Mouse (Mus musculus) fat pad, adult 2 months (tissue): ENCODE data around the gene Ap5z1.
A peak's percentile ranks its signal among the peaks of the same experiment; 100 is the strongest.

Experiments used
- DNase-seq: peaks from one replicate; pipeline ENCODE4 v3.0.0-alpha.2; 2011; ENCODE audit warnings: low read depth, low spot score; ENCODE audit errors: extremely low read depth

Gene Ap5z1

DNA sequence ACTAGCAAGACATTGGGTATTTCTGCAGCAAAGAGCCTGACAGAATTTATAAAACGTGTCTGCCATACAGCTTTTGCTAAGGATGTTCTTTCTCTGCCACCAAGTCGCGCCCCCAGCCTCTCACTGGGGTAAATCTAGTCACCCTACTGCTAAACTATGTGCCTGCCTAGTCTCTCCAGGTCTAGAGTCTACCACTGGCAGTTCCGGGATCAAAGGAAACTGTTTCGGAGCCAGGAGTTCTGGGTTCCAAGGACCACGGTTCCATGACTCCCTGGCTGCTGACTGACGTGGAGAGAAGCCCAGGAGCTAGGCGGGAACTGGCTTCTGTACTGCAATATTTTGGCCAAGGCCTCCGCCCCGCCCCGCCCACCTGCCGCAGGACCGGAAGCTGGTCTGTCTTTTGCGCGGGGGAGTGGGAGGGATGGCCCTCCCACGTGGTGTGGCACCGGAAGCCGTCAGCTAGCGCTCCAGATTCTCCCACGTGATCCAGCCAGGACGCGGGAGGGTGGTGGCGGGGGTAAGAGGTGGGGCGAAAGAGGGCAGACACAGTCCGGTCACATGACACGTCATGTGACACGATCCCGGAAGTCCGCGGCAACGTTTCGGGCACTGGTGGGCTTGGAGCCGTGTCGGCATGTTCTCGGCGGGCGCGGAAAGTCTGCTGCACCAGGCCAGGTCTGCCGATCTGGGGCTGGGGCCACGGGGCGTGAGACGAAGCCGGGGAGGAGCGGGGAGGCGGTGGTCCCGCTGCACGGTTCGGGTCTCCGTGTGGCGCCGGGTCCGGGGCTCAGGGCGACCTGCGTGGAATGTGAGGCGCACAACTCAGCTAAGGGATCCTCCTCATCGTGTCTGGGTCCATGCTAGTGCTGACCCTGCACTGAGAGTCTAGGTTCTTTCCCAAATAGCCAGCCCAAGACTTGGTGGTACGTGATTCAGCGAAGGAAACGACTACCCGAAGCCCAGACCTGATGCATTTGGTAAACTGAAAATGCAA is at the start of gene Ap5z1:
TSS of gene Ap5z1 (plus strand) at position 484 of the 994 bp plus-strand sequence.
- peak; percentile 71 for DNase-seq

DNA sequence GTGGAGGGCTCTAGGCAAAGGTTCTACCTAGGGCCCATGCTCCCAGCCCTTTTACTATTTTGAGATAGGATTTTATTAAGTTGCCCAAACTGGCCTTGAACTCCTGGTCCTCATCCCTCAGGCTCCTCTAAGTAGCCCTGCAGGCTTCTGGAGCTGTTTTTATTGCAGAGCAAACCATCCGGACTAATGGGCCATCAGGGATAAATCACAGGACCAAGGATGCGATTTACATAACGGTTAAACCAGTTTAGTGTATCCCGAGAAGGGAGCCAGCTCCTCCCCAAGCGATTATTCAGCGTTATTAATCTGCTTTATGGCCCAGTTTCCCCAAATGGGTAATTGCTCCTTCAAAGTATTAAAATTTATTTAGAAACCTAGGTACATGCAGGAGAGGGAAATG is 48.3 kb upstream of the Ap5z1 start:
- DNase-seq, result no peak

DNA sequence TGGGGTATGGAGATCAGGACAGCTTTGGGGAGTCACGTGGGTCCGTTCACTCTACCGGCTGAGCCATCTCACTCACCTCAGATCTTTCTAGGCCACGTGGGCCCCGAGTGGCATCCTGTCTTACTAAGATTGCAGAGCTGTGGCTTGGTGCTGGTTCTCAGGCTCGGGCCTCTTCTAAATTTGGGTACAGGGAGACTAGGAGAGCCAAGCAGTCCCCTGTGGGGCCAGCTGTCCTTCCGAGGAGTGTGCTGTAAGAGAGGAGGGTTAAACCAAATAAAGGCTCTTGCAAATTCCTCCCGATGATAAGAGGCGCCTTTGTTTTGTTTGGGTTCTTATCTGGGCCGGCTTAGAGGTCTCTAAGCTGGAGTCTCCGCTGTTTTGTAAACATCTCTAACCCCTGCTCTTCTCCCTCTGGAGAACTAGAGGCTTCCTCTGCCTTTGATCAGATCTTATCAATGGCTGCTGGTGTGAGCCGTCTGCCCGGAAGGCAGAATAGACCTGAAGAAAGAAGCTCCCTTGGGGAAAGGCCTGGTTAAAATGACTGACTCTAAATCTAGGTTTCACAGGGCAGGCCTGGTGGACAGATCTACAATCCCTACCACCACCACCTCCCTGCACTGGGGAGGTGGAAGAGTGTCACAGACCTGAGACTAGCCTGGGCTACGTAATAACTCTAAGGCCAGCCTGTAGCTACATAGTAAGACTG is 47.5 kb upstream of the Ap5z1 start:
- no peak for DNase-seq

DNA sequence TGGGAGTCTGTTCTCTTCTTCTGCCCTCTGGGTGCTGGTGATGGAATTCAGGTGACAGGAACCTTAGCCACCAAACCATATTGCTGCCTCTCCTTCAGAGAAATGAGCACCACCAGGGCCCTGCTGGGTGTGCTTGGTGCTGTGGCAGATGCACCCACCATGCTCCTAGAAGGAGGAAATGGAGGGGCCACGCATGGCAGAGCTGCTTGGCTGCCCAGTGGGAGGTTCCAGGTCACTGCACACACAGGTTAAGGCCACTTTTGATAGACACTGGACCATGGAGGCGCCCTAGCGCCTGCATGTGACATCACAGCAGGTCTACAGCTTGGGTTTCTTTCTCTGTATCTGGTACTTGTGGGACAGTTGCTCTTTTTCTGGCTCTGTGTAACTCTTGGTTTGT is 46.6 kb upstream of the Ap5z1 start:
- DNase-seq, result no peak

DNA sequence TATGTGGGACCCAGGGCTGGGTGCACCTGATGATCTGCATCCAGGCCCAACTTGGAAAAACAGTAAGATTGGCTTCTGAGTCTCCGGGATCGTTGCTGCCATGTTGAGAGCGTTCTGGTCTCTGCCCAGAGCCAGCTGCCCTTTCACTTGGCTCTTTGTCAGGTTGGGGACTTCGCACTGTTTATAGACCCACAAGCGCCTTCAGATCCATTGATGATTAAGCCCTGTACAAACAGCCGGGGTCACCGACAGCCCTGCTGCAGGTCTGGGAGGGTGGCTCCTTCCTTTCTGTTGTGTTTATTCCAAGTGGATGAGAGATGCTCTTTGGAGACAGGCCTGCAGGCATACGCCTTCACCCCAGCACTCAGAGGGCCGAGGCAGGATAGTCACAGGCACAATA is 45.9 kb upstream of the Ap5z1 start:
- no peak for DNase-seq

DNA sequence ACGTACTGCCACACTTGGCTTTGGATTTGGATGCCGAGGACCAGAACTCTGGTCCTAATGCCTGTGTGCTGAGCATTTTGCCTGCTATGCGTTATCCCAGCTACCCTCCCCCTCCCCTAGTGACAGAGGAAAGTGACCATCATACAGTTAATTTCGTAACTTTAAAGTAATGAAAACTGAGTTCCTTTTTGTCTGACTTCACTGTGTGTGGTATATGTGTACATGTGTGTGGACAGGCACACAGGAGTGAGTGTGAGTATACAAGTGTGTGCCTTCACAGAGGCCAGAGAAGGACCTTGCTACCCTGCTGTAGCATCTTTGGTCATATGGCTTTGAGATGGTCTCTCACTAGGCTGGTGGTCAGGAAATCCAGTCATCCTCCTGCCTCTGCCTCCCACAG is 45.3 kb upstream of the Ap5z1 start:
- DNase-seq, result no peak

DNA sequence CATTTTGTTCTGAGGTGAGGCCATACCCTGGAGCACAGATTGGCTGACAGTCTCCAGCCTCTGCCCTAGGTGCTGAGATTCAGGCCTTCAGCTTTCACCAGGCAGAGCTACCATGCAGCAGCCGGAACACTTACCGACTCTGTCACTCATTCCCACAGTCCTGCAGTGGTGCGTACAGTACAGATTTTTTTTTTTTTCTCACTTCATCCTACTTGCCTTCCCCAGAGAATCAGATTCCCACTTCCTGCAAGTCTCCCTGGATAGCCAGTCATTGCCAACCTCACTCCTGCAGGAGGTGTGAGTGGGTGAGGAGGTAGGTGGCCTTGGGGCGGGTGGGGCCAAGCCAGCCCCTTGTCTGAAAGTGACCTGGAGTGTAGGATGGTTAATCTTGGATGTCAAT is 43.4 kb upstream of the Ap5z1 start:
- no peak for DNase-seq

DNA sequence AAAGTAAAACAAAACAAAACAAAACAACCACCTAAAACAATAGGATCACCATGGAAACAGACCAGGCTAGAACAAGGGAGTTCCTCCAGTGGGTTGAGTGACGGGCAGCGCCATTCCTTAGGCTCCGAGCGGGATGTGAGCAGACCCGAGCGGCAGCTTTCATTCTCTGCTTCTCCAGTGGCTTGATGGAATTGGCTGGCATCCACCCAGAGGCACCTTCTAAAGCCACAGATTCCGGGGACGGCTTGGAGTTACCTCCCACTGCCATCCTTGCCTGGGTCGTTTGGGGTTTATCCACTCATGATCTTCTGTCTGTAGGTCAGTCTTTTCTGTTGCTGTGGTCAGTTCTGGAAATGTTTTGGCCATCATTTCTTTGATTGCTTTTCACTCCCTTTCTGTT is 42.8 kb upstream of the Ap5z1 start:
- DNase-seq, result no peak

DNA sequence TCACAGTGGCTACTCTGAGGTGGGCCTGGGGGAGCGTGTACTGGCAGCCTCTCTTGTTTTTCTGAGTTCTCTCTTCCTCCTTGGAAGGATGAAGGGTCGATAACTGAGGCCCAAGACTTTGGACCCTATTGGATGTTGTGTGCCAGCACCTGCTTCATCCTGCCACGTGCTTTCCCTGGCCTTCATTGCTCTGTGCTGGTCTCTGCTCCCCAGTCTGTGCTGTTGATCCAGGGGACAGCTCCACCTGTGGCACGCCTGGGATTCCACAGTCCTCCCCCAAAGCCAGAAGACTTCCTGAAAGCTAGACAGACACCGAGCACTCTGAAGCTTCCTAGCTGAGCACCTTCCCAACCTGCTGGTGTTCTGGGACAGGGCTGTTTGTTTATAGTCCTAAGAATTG is 41.9 kb upstream of the Ap5z1 start:
- no peak for DNase-seq

DNA sequence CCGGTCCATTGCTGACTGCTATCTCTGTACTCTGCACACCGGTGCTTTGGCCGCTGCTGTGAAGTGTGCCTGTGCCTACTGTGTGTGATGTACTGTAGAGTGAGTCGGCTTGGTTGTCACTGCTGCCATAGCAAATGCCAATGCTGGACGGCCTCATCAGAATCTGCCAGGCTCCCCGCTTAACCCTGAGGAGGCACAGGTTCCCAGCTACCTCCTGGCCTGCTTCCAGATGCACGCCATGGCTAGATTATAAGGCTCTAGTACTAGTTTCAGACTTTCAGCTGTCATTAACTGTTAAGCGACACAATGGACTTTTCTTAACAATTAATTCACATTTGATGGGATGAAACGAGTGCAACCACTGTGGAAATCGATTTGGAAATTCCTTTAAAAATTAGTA is 40.6 kb upstream of the Ap5z1 start:
- no peak for DNase-seq

DNA sequence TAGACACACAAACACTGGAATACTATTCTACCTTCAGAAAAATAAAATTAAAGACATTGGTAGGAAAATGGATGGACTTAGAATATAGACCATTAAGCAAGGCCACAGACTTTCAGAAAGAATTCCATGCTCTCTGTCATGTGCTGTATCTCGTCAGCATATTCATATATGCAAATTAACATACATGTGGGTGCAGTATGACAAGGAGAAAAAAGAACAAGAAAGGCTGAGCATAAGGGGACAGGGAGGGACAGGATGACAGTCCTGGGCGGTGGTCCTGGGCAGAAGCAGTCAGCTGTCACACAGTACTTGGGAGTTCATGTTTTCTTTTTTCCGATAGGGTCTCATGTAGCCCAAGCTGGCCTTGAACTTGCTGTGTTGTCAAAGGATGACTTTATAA is 40.0 kb upstream of the Ap5z1 start:
- DNase-seq, result no peak

DNA sequence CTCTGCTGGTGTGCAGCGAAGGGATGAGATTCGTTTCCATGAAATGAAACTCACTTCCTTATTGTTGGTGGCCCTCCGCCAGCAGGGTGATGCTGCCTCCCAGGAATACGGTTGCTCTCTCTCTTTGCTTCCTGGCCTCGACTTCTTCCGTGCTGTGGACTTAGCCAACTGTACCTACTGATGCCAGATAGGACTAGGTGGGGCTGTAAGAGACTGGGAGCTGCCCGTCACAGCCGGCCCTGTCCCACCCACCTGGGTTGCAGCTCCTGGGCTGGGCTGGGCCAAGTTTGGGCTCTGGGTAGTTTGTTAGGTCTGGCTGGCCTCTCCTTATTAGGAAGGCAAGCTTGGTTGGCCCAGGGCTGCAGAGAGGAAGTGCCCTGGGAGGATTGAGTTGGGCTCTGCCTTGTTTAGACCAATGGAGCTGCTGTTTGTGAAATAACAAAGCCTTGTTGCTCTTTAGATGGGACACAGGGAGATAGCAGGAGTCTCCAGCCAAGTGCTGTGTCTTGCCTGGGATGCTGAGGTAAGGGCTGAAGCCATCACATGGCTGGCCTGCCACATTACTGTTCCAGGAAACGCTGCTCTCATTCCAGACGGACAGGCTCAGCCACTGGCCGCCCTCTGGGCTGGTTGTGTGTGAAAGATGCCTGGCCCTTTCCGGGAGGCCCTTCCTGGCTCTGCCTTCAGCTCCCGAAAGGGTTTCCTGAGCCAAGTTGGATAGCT is 39.0 kb upstream of the Ap5z1 start:
- no peak for DNase-seq

DNA sequence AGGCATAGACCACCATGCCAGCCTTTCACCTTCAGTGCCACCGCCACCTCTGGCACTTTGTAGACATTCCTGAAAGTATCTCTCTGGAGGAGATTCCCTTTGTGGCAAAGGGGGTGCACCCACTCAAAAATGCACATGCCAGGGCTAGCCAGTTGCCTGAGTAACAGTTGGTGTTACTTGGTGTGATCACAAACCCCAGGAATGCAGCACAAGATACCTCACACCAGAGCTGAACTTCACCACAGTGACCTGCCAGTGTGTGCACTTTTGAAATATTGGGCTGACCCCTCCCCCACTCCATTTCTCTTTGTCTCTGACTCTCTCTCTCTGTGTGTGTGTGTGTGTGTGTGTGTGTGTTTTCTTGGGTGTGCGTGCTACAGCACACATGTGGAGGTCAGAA is 37.3 kb upstream of the Ap5z1 start:
- no peak for DNase-seq

DNA sequence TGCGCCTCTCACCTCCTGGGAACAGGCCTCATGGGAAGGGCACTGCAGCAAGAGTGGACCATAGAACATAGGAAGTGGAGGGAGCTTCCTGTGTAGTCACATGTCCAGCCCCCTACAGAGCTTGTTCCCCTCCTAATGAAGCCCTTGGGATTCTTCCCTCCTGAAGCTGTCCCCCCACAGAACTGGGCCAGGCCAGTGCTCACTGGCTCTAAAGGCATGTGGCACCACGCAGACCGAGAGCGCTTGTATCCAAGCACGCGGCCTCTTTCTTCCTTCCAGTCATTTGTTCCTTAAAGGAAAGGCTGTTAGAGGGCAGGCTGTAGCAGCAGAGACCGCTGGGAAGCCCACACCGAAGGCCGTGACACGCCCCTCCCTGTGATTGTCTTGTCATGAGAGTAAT is 35.9 kb upstream of the Ap5z1 start:
- no peak for DNase-seq

DNA sequence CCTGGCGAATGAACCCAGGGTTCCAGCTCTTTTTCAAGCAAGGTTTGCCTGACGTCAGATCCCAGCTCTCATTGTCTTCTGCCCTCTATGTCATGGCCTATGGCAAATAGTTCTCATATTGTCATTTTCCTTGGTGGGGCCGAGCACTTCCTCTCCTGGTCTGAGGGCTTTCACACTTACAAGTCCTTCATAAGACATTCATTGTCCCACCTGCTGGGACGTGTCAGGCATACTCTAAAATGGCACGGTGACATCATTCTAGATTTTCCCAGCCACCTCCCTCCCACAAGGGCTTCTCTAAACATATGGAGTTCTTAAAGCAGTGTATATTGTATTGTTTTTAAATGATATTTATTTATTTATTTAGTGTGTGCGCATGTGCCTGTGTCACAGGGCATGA is 35.1 kb upstream of the Ap5z1 start:
- DNase-seq, result no peak

DNA sequence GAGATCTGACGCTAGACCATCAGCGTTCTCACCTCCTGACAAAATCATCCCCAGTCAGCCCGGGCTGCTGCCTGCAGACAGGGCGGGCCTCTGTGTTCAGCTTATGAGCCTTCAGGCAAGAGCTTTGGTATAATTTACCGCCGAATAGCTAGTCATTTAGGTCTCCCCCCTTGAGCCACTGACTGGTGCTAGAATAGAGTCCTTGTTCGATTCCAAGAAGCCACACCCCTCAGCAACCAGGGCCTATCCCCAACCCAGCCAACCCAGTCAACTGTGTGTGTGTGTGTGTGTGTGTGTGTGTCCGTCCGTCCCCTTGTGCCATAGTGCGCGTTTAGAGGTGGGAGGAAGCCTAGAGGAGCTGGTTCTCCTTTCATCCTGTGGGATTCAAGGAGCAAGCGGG is 32.7 kb upstream of the Ap5z1 start:
- DNase-seq, result no peak

DNA sequence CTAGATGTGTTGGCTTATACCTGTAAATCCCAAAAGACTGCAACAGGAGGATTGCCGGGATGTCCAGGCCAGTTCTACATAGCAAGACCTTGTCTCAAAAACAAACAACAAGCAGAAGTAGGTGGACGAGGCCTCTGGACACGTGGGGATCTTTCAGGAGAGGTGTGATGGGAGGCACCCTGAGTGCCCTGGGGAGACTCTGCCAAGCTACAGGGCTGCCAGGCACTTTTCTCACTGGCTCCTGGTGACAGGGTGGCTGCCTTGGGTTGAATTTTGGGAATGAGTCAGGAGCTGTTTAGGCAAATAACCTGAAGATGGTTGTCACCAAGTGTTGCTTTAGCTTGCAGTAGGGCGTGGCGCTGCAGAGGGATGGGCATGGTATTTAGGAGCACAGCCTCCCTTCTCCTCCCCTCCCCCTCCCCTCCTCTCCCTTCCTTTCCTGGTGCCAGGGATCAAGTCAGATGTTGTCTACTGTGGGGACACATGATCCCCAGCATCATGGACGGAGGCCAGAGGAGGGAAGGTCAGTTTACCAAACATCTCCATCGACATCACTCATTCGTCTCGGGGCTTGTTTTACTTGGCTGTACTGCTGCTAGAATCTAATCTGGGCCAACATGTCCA is 31.8 kb upstream of the Ap5z1 start:
- DNase-seq, result no peak

DNA sequence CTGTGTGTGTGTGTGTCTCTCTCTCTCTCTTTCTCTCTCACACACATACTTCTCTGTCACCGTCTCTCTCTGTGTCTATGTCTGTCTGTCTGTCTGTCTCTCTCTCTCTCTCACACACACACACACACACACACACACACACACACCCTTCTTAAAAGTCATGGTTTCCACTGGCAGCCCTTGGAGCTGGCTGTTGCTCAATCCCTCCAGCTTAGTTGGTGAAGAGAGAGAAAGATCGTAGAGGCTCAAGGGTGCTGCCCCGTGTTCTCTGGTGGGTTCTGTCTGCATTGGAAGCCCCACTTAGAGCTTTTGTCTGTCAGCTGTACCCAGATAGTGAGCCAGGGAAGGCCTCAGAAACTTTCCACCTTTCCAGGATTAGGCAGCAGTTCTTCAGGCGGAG is 31.0 kb upstream of the Ap5z1 start:
- DNase-seq, result no peak

DNA sequence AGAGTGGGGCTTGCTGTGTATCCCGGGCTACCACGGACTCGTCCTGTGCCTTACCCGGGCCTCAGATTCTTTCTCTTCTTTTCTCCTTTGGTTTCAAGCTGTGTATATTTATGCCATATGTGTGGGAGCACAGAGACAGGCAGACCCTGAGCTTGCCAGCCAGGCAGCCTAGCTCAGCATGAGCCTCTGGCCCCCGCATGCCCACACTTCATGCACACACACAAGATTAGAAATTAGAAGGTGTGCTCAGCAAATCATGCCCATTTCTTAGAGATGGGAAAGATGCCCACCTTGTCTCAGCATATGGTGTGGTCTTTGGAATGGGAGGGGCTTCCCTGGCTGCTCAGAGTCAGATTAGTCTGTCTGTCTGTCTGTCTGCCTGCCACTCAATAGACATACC is 29.7 kb upstream of the Ap5z1 start:
- DNase-seq, result no peak

DNA sequence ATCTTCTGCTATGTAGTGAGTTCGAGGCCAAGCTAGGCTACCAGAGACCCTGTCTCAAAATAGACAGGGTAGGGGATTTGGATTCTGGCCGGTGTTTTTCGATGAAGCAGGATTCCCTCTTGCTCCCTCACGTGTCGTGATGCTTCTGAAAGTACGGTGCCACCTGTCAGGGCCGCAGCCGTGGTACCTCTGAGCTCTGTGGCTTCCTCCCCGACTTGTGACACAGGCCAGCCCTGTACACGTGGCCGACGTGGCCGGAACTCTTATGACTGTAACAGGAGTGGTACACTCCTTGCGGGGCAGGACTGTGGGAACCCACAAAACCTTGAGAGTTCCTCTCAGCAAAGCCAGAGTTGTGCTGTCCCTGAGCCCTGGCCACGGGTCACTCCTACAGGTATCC is 28.0 kb upstream of the Ap5z1 start:
- DNase-seq, result no peak

DNA sequence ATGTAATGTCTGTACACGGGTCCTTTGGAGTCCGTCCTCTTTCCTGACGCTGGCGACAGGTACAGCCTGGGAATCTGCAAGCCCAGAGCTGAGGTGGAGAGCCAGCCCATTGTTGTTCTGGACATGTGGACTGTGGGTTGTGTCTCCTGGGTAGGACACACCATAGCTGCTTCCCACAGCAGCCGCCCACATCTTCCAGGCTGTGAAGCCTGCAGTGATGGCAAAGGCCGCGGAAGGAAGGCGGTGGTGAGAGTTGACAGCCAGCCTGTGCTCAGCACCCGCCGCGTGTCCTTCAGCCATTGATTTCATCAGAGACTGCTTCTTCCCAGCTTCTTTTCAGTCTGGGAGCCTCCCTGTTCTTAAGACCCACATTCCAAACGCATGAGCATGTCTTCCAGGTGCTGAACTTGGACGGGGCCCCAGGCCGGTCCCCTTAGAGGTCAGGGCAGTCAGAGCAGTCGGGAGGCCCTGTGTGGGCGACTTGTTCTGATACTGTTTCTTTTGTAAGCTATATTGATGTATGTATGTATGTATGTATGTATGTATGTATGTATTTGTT is 25.3 kb upstream of the Ap5z1 start:
- no peak for DNase-seq
